Mouse (Mus musculus): ENCODE results near the gene Wdr83os.

DNA sequence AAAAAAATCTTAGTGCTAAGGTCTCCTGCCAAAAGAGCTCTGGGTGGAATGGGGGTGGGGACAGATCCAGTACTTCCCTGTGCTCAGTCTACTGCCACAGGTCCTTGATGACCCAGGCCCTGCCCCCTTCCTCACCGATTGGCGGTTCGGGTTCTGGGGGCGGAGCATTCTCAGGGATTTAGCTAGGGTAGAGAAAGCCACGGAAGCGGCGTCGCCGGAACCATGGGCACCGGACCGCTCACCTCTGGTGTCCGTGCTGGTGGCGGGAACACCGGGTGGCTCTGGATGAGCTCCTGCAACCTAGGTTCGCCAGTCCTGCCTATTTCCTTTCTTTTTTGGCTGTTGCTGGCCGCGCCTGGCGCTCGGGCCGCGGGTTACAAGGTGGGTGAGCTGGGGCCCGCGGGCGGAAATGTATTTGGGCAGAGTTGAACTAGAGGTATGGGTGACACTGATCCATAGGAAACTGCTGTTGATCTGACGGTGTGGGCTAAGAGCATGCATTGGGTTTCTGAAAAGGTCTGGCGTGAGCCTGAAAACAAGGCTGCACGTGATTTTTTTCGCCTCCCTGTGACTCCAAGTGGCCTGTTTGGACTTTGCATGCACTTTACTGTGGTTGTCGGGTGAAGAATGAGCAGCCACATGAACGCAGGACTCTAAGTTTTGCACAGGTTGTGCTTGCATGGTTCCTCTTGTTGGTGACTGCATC, 2.7 kb downstream of the Wdr83os start, which contains the start of gene Man2b1:
- TF ChIP-seq CTCF (IDR thresholded peaks at IDR 0.05; ENCODE audit: low read depth) (peak; percentile 50), EP300 (optimal IDR thresholded peaks at IDR 0.05) (no peak)
